In genomic region chr8:87095211-87095610, GRCm38 (mm10) we compare ENCODE assay signal across 19 mouse cellular contexts.
DNase-seq lines count a peak whose midpoint lies in the region; ATAC-seq and TF ChIP-seq lines count a peak whose summit lies in the region.
"Had no signal": no experiment of that assay in that cellular context is flagged by ENCODE, and none has a peak within 500 bp of the region (broad histone marks: within the 10 kb centered on the region; RNA-seq: fewer than 3 reads in every experiment).

No protein-coding gene starts in this region.

- no peaks in the 10 kb centered on the region for H3K9me3 ChIP-seq in kidney, embryonic 14.5 days (ENCODE audit: control insufficient read depth, low read length)
- H3K9me3 ChIP-seq in midbrain, postnatal 0 days (ENCODE audit: low read length), result no peaks in the 10 kb centered on the region
- H3K9me3 ChIP-seq: forebrain, embryonic 10.5 days; hindbrain, embryonic 13.5 days; limb, embryonic 15.5 days; liver, embryonic 15.5 days had no signal

- H3K4me1 ChIP-seq in kidney, embryonic 14.5 days (ENCODE audit: control insufficient read depth, insufficient read depth, low read length), result 0 out of 2 replicates have a peak, but pooled peaks cover 3% of the 10 kb centered on the region
- H3K4me1 ChIP-seq in midbrain, postnatal 0 days (ENCODE audit: insufficient read depth, low read length), result no peaks in the 10 kb centered on the region
- H3K4me1 ChIP-seq: limb, embryonic 15.5 days; liver, embryonic 15.5 days had no signal

- no peaks in the 10 kb centered on the region for H3K27me3 ChIP-seq in kidney, embryonic 14.5 days (ENCODE audit: control insufficient read depth, insufficient read depth, low read length)
- no peaks in the 10 kb centered on the region for H3K27me3 ChIP-seq in midbrain, postnatal 0 days (ENCODE audit: insufficient read depth, low read length)
- H3K27me3 ChIP-seq: hindbrain, embryonic 13.5 days; limb, embryonic 15.5 days; liver, embryonic 15.5 days had no signal

- peak; percentile 18 for DNase-seq in embryo, embryonic 10.5 days (ENCODE audit: low spot score)
- DNase-seq in embryo, embryonic 11 days, result no peak
- DNase-seq in kidney, postnatal 10 days, result peak; percentile 30
- peak; percentile 5 for DNase-seq in ovary, postnatal 36 days (ENCODE audit: low spot score)
- DNase-seq in ovary, postnatal 10 days (ENCODE audit: low spot score), result no peak
- peak; percentile 10 for DNase-seq in lung, postnatal 36 days
- no peak for DNase-seq in midbrain, postnatal 0 days (ENCODE audit: low spot score)
- DNase-seq: adrenal gland, postnatal 10 days; cerebellum, adult 9-10 months; kidney, adult 2 months; thymus, adult 2 months had no signal

- no peak for TF ChIP-seq CTCF in midbrain, postnatal 0 days (IDR thresholded peaks at IDR 0.05)

- no peak for ATAC-seq in kidney, embryonic 14.5 days (ENCODE audit: low FRiP score, low TSS enrichment)
- no peak for ATAC-seq in midbrain, postnatal 0 days (ENCODE audit: low FRiP score)
- ATAC-seq: inflammation-experienced regulatory T-cells, adult 6 months had no signal

- no peak overlapping the region for H3K9ac ChIP-seq in kidney, embryonic 14.5 days (ENCODE audit: low read depth, low read length)
- H3K9ac ChIP-seq in midbrain, postnatal 0 days (replicated peaks; ENCODE audit: low read length, poor library complexity, severe bottlenecking), result no peak overlapping the region
- H3K9ac ChIP-seq: hindbrain, embryonic 13.5 days; limb, embryonic 15.5 days; liver, embryonic 15.5 days had no signal

- H3K4me2 ChIP-seq in kidney, embryonic 14.5 days (replicated peaks; ENCODE audit: low read depth, low read length), result no peak overlapping the region
- no peak overlapping the region for H3K4me2 ChIP-seq in midbrain, postnatal 0 days (ENCODE audit: low read depth, low read length, poor library complexity, severe bottlenecking)
- H3K4me2 ChIP-seq: hindbrain, embryonic 13.5 days; limb, embryonic 15.5 days; liver, embryonic 15.5 days; midbrain, embryonic 11.5 days had no signal

- 38% methylated on average over 2 of the region's 2 CpGs for WGBS in kidney, embryonic 14.5 days
- WGBS in midbrain, postnatal 0 days, result 63% methylated on average over 2 of the region's 2 CpGs

- no peak overlapping the region for H3K27ac ChIP-seq in kidney, embryonic 14.5 days (ENCODE audit: low read depth, low read length)
- H3K27ac ChIP-seq in midbrain, postnatal 0 days (ENCODE audit: low read depth, low read length), result no peak overlapping the region
- H3K27ac ChIP-seq: forebrain, embryonic 10.5 days; hindbrain, embryonic 13.5 days; layer of hippocampus, adult 2 months; limb, embryonic 15.5 days; liver, embryonic 15.5 days had no signal

- no peaks in the 10 kb centered on the region for H3K36me3 ChIP-seq in kidney, embryonic 14.5 days (ENCODE audit: control insufficient read depth, insufficient read depth, low read length)
- H3K36me3 ChIP-seq in midbrain, postnatal 0 days (ENCODE audit: insufficient read depth, low read length), result no peaks in the 10 kb centered on the region
- H3K36me3 ChIP-seq: forebrain, embryonic 10.5 days; hindbrain, embryonic 13.5 days; limb, embryonic 15.5 days; liver, embryonic 15.5 days had no signal

- H3K4me3 ChIP-seq in kidney, embryonic 14.5 days (ENCODE audit: low read length), result no peak overlapping the region
- no peak overlapping the region for H3K4me3 ChIP-seq in midbrain, postnatal 0 days (ENCODE audit: low read depth, low read length)
- H3K4me3 ChIP-seq: forebrain, embryonic 10.5 days; hindbrain, embryonic 13.5 days; layer of hippocampus, adult 2 months; limb, embryonic 15.5 days; liver, embryonic 15.5 days had no signal

Comparison
In these comparisons a context has a peak if more than half of its experiments do, and no peak if none do; other contexts are left out.
1. DNase-seq: peak in embryo, embryonic 10.5 days (single experiment), kidney, postnatal 10 days (single experiment), ovary, postnatal 36 days (single experiment) and lung, postnatal 36 days (single experiment); none in embryo, embryonic 11 days (single experiment), ovary, postnatal 10 days (single experiment) and midbrain, postnatal 0 days (single experiment).